Mouse (Mus musculus): ENCODE measurements around the gene Gm45717. TPM values are rescaled to one million over a fixed set of nuclear protein-coding genes. Genes with fewer than 3 reads are reported as not detected.

Gm45717 gene
- polyA plus RNA-seq (2012; rRNA removed) = not detected in 2 replicates

DNA sequence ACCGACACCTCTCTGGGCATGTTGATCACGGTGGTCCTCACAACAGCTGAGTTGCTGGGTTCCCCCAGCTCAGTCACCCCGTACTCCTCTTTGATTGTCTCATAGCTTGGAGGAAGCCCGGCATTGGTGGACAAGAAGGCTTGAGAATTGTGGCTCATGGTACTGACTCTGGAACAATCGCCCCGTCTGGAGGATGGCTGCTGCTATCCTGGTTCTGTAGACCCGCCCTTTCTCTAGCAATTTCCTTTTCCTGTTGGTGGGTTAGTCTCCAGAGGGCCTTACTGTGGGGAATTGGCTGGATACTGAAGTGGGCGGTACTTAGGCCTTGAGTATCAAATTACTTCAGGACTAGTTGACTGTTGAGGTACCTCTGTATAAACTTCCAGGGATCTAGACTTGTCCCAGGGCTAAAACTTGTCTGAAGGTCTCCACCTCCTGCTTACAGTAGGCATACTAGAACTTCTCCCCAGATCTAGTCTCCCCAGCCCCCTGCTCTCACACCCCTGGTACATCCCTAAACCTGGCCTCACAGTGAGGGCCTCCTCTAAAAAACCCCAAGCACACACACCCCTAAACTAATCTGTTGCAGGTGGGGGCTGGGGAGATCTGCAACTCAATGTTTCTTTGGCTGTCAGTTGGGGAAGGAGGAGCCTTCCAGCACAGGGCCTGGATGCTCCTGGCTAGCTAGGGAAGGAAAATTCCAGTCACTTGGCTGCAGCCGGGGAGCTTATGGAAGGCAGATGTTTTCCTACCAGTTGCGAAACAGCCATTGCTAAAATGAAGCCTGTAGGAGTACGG lies at the start of gene Gm45717, which contains the start of gene Ifitm2:
Gene Gm45717 (minus strand): TSS at position 180 of the 798 bp plus-strand sequence.
Gene Ifitm2 (minus strand): TSS at position 230 of the 798 bp plus-strand sequence.

DNA sequence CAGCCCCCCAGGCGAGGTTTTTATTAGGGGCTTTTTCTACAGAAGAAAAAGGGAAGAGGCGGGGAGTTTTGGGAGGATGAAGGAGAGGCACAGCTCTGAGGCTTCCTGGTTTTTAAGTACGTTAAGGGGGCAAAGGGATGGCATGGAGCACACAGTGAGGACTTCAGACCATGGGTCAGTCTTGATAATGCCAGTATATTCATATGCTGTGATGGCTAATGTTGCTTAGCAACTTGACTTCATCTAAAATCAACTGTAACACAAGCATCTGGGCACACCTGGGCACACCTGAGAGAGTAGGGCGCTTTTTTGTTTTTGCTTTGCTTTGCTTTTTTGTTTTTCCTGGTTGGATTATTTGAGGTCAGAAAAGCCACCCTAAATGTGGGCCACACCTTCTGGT lies 11.2 kb upstream of the Gm45717 start, which contains the start of gene Ifitm1:
Gene Ifitm1 (plus strand): TSS at position 301 of the 400 bp plus-strand sequence.

DNA sequence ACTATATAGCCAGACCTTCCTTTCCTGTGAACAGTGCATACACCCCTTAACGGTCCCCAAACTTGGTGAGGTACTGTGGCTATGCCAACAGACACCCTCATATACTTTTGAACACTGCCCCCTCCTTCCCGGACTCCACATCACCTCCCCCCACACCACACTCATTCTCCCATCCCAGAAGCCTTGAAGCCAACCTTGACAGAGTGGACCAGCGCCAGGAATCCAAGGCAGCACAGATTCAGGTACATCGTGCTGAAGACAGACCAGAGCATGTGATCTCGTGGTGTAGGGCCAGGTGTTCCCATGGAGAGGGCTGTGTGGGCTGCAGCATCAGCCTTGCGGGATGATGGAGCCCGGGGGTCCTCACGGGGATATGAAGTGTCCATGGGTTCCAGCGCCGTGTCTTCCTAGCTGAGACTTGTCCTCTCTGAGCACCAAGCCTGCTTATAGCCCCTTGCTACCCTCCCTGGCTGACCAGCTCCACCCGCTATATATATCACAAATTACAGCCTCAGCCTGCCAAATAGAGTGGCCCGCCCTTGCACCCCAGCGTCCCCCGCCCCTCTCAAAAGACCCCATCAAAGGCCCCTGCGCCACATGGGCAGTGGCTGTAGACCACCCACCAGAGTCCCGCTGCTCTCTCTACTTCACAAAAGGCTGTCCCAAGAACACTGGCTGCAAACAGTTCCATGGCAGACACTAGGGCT lies 5.8 kb downstream of the Gm45717 start, which contains the start of gene Ifitm5:
Gene Ifitm5 (minus strand): TSS at position 468 of the 707 bp plus-strand sequence.

DNA sequence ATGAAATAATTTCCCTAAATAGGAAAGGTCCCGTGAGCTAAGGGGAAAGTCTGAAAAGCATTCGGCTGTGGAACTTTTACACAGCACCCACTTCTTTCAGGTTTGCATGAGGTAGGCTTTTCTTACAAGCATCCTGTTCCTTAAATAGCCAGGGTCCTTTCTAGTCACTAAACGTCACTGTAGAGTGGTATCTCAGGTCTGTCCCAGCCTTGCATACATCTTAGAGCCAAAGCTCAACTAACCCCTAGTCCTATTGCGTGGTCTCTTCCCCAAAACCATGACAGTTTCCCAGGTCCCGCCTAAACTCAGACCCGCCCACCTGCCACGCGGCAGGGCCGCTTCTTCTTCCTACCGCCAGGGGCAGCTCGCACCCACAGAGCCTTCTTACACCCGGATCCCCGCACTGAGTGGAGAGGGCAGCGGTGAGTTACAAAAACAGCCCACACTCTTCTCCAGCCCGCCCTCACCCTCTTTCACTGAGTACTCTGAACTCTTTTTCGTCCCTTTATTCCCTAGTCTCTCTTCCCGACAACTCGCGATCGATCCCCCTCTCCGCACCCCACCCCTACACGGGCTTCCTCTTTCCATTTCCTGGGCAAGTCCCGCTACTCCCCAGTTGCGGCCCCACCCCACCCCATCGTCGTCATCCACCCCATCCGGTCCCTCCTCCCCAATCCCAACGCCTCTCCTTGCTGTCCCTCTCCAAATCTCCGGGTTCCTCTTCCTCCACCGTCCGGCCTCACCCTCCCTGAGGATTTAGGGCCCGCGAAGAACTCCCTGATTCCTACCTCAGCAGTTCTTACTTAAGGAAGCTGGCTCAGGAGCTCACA lies 14.3 kb downstream of the Gm45717 start, which contains the start of gene Pgghg:
Gene Pgghg (plus strand): TSS at position 170 of the 830 bp plus-strand sequence.

DNA sequence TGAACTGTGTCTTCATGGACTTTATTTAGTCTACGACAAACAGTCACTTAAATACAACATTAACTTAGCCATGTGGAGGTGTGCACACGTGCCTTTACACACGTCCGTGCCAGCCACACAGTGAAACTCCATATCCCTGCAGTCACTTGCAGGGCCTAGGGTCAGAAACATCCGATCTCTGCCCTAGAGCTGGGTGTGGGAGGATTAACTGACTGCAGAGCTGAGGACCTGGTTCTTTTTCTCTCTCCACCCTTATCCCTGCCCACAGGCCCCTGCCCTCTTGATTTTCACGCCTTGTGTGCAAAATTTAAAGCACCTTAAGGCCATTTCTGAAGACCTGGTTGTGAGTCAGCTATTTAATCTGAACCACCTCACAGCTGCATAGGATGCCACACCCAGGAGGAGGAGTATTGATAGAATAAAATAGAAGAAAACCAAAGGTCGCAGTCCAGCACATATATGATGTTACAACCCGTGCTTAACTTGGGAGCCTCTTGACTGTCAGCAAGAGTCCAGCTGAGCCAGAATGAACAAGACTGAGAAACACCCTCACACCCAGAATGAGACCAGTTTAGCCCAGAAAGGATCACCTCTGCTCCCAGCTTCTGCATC lies 35.2 kb downstream of the Gm45717 start, which contains the start of gene Nlrp6:
Gene Nlrp6 (plus strand): TSS at position 485 of the 612 bp plus-strand sequence.

DNA sequence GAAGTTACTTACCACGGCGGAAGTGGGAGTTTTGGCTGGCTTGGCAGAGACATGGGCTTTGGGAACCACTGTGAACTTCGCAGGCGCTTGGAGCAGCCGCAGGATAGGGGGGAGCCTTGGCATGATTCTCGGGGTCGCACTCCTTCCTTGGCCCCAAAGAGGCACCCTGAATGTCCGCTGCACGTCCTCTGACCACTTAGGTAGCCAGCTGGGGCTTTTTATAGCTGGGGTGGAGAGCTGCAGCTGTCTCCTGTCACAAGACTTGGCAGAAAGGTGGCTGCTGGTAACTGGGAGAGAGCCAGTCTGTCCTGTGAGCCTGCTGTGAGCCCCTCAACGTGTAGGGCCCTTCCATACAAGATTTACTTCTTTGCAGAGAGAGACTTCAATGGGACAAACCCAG lies 55.5 kb downstream of the Gm45717 start, which contains the start of gene Cox8b:
Gene Cox8b (minus strand): TSS at position 227 of the 400 bp plus-strand sequence.

Other genes starting within 250 kb of the Gm45717 start
- gene Cyp2e1, start 192.2 kb downstream of the Gm45717 start, polyA plus RNA-seq (2012; rRNA removed) = 0.06 and 0.75 TPM in 2 replicates
- gene Syce1, start 168.1 kb downstream of the Gm45717 start, polyA plus RNA-seq (2012; rRNA removed) = 0.15 TPM in 1 of 2 replicates, not detected in the other
- 0.01 and 0.02 TPM in 2 replicates for gene Zfp941, start 133.8 kb downstream of the Gm45717 start, polyA plus RNA-seq (2012; rRNA removed)
- 24.9 and 25.9 TPM in 2 replicates for gene Urah, start 120.9 kb downstream of the Gm45717 start, polyA plus RNA-seq (2012; rRNA removed)
- gene Scgb1c1, start 110.4 kb downstream of the Gm45717 start, polyA plus RNA-seq (2012; rRNA removed) = not detected in 2 replicates
- not detected in 2 replicates for gene Odf3, start 108.1 kb downstream of the Gm45717 start, polyA plus RNA-seq (2012; rRNA removed)
- gene Gm45785, start 99.6 kb downstream of the Gm45717 start, polyA plus RNA-seq (2012; rRNA removed) = not detected in 2 replicates
- gene Ric8a, start 99.0 kb downstream of the Gm45717 start, polyA plus RNA-seq (2012; rRNA removed) = 38.8 and 38.9 TPM in 2 replicates
- 7.5 and 8.6 TPM in 2 replicates for gene Bet1l, start 98.4 kb downstream of the Gm45717 start, polyA plus RNA-seq (2012; rRNA removed)
- gene Psmd13, start 74.0 kb downstream of the Gm45717 start, polyA plus RNA-seq (2012; rRNA removed) = 26.4 and 30.2 TPM in 2 replicates
- gene Sirt3, start 73.6 kb downstream of the Gm45717 start, polyA plus RNA-seq (2012; rRNA removed) = 12.7 and 14.2 TPM in 2 replicates
- 24.9 and 30.2 TPM in 2 replicates for gene Cox8b, start 55.5 kb downstream of the Gm45717 start, polyA plus RNA-seq (2012; rRNA removed)
- 0.08 and 0.19 TPM in 2 replicates for gene Nlrp6, start 35.0 kb downstream of the Gm45717 start, polyA plus RNA-seq (2012; rRNA removed)
- gene Pgghg, start 14.5 kb downstream of the Gm45717 start, polyA plus RNA-seq (2012; rRNA removed) = 13.5 and 15.5 TPM in 2 replicates
- 0.67 and 1.3 TPM in 2 replicates for gene Ifitm5, start 5.6 kb downstream of the Gm45717 start, polyA plus RNA-seq (2012; rRNA removed)
- gene Ifitm2, start 50 bp upstream of the Gm45717 start, polyA plus RNA-seq (2012; rRNA removed) = 255 and 272 TPM in 2 replicates
- 46.7 and 48.2 TPM in 2 replicates for gene Ifitm1, start 11.3 kb upstream of the Gm45717 start, polyA plus RNA-seq (2012; rRNA removed)
- gene Ifitm3, start 54.8 kb upstream of the Gm45717 start, polyA plus RNA-seq (2012; rRNA removed) = 83.2 and 93.7 TPM in 2 replicates
- 0.83 and 1.1 TPM in 2 replicates for gene Ifitm6, start 62.0 kb upstream of the Gm45717 start, polyA plus RNA-seq (2012; rRNA removed)
- not detected in 2 replicates for gene Gm17387, start 73.2 kb upstream of the Gm45717 start, polyA plus RNA-seq (2012; rRNA removed)
- gene B4galnt4, start 105.2 kb upstream of the Gm45717 start, polyA plus RNA-seq (2012; rRNA removed) = 1.2 and 1.6 TPM in 2 replicates
- gene Pkp3, start 122.3 kb upstream of the Gm45717 start, polyA plus RNA-seq (2012; rRNA removed) = 87.1 and 93.8 TPM in 2 replicates
- 18.7 and 23.0 TPM in 2 replicates for gene Sigirr, start 144.6 kb upstream of the Gm45717 start, polyA plus RNA-seq (2012; rRNA removed)
- gene Ano9, start 161.9 kb upstream of the Gm45717 start, polyA plus RNA-seq (2012; rRNA removed) = 18.4 and 22.0 TPM in 2 replicates
- gene Ptdss2, start 166.4 kb upstream of the Gm45717 start, polyA plus RNA-seq (2012; rRNA removed) = 9.4 and 13.8 TPM in 2 replicates
- 80.4 and 88.4 TPM in 2 replicates for gene Rnh1, start 216.9 kb upstream of the Gm45717 start, polyA plus RNA-seq (2012; rRNA removed)
- 44.2 and 44.7 TPM in 2 replicates for gene Hras, start 238.1 kb upstream of the Gm45717 start, polyA plus RNA-seq (2012; rRNA removed)
- gene Lrrc56, start 238.2 kb upstream of the Gm45717 start, polyA plus RNA-seq (2012; rRNA removed) = 2.5 and 2.6 TPM in 2 replicates

All from stomach, adult 2 months (tissue).